Mouse (Mus musculus) liver, embryonic 14.5 days (tissue): ENCODE measurements around the gene Dlx5.

Source experiments
- CTCF ChIP-seq: IDR thresholded peaks from 2 replicates; pipeline ENCODE4 v1.5.1; 2016; ENCODE audit warnings: antibody characterized with exemption, low read depth, control low read depth
- EP300 ChIP-seq: IDR thresholded peaks from 2 replicates; pipeline ENCODE4 v1.6.1; 2016; ENCODE audit warnings: antibody characterized with exemption, low read depth

GRCm38 (mm10) chr6:6858571-6858970, 23.3 kb downstream of the Dlx5 start:
- TF ChIP-seq EP300 (no peak), CTCF (no peak)
